Mouse (Mus musculus): ENCODE measurements around the gene Fkbp9. TPM values are rescaled to one million over a fixed set of nuclear protein-coding genes. Genes with fewer than 3 reads are reported as not detected.

Gene Fkbp9
- total RNA-seq, 2 experiments from 2014 or later, result 69.1 to 80.0 TPM

DNA sequence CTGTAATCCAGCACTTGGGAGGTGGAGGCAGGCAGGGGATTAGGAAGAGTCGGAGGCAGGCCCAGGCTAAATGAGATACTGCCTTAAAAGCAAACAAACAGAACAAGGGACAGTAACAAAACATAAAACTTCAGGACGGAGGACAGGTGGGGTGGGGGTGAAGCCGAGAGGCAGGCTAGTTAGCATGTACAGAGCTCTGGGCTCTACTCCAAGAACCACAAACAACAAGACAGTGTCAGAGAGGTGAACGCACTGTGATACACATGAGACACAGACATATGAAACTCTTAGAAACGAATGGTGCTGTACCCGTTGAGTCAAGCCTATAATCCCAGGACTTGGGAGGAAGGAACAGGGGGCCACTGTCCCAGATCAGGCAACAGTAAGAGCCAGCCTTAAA is 72.0 kb downstream of the Fkbp9 start:
- DNase-seq (ENCODE audit: low spot score in 2 of 2), result no peak

DNA sequence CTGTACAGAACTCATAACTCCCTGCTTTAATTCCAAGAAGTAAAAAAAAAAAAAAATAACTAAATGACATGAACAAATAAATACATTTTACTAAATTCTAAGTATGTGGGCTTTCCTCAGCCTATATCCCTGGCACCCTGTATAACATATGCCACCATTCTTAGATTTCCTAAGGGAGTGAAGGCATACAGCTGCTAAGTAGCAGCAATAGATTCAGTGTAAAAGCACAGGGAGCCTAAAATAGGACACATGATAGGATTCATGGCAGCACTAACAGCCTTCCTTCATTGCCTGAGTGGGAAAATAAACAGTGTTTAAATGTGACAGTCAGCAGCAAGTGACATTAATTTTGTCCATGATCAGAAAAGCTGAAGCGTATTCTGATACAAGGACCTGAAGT is 72.5 kb downstream of the Fkbp9 start:
- DNase-seq (ENCODE audit: low spot score in 2 of 2), result no peak

DNA sequence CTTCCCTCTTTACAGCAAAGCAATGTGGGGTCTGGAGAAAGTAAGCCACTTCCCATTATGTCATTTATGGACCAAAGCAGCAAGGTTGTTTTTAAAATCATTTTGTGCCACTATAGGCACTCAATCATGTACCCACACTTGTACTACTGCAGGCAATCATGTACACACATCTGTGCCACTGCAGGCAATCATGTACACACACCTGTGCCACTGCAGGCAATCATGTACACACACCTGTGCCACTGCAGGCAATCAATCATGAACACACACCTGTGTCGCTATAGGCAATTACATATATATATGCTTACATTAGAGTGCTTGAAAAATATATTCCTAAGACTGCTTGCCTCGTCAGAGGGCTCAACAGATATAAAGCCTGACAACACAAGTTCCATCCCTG is 73.1 kb downstream of the Fkbp9 start:
- no peak for DNase-seq (ENCODE audit: low spot score in 2 of 2)

DNA sequence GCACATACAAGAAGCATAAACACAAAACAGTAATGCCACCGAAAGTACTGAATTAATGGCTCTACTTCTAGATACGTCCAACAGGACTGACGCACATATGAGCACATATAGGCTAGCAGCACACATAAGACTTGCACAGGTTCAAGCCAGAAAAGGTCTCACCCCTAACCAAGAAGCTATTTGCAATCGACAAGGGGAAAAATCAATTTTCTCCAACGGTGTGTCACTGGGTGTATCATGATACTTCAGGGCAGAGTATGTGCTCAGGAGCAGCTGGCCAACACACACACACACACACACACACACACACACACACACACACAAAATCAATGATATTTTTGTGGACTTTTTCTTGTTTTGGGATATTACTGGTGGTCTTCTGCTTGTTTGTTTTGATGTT is 73.6 kb downstream of the Fkbp9 start:
- no peak for DNase-seq (ENCODE audit: low spot score in 2 of 2)

DNA sequence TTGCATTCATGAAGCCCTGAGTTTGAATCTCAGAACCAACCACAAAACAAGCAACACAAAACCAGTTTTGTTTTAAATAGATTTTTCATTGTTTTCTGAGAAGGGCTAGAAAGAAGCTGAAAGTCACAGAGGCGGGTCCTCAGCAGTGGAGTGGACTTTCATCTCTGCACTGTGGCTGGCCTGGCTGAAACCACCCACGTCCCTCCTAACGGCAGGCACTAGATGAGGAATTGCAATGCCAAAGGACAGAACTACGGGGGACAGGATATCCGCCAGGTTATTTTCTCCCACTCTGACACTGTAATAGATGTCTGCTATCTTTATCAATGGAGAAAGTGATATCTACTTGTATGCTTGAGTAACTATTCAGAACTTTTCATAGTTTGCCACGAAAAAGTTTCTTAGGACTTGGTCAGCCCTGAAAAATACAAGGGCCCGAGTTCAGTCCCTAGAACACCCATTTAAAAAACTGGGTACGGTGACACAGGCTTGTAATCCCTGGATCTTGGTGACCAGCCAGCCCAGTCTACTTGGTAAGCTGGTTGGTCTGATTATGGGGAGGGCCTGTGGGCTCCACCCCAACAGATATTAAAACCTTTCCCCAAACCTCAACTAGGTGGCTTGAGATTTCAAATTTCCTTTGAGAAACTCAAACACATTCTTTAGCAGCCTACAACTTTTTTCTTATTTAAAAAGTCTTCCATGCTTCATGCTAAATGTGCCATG is 74.4 kb downstream of the Fkbp9 start:
- DNase-seq (ENCODE audit: low spot score in 2 of 2), result no peak

DNA sequence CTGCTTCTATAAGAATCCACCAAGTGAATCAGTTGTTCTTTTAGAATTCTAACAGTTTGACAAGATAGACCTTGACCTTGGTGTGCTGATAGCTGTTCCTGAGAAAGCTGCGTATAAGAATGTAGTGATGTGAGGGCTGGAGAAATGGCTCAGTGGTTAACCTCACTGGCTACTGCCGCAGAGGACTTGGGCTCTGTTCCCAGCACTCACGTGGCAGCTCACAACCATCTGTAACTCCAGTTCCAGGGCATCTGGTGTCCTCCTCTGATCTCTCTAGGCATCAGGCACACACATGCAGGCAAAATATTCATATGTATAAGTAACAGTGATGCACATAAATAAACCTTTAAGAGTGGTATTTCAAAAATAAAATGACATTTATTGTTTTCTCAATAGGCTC is 76.1 kb downstream of the Fkbp9 start:
- no peak for DNase-seq (ENCODE audit: low spot score in 2 of 2)

DNA sequence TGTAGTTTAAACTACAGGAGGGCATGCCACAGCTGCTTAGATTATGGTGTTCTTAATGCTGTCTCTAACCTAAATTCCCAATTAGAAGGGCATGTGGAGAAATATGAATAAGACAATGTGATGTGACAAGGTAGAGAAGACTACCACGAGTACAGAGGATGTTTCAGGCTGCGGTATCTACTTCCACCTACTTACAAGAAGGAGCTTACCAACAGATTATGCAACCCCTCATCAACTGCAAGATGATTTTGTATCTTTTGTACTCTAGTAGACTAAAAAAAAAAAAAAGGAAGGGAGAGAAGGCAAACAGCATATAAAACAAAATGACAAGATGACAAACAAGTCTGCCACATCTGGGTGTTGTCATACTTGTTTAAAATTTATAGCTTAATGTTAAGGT is 76.5 kb downstream of the Fkbp9 start:
- DNase-seq (ENCODE audit: low spot score in 2 of 2), result no peak

DNA sequence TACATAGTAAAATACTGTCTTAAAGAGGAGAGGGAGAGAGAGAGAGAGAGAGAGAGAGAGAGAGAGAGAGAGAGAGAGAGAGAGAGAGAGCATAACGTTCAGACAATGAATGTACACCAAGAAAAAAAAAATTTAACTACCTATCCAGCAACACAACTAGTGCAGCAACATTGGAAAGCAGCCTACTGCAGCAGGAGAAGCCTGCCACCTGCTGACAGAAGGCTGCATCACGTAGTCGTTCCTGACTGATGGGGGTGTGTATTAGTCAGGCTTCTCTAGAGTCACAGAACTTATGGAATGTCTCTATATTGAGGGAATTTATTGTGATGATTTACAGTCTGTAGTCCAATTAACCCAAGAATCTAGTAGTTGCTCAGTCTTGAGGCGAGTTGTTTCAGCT is 77.1 kb downstream of the Fkbp9 start:
- peak; percentile 47 to 62 for DNase-seq (ENCODE audit: low spot score in 2 of 2)

DNA sequence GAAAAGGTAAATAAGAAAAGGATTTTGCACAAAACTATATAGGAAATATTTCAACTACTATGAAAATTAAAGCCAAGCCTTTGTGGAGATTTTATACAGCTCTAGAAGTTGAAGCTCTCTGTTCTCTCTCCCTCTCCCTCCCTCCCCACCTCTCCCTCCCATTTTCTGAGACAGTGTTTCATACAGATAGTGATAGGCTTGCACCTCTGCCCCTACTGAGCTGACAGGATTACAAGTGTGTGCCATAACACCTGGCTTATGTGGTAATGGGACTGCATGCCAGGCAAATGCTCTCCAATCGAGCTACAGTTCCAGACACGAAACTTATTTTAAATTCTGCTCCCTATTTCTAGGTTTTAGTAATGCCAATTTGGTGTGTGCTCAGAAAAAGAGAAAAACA is 79.1 kb downstream of the Fkbp9 start:
- DNase-seq (ENCODE audit: low spot score in 2 of 2), result no peak

DNA sequence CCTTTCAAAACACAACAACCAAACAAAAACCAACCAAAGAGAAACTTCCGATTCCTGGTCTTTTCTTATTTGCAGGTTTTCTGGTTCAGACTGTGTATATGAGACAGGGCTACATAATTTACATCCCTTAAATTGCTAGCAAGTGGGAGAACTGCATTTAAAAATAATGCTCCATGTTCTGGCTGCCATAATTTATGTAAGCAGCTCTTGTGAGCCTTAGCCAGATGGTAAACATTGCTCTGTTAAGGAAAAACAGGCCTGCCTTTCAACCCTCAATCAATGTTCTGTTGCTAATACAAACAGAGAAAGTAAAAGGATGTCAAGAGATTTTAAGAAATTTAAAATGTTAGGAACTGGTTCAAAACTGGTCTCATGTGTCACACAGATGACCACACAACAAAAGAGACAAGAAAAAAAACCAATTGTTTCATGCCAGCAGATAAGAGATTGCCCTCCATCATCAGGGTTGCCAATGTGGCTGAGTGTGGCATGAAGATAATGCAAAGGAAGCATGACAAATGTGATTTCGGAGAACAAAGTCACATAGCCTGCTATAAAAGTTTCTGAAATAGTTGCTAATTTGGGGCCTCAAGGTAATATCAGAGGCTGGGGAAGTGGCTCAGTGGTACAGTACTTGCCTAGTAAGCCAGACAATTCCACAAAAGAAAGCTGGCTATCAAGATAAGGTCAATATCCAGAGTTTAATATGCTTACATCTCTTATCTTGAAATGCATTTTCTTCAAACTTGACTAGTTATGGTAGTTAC is 81.4 kb downstream of the Fkbp9 start:
- DNase-seq (ENCODE audit: low spot score in 2 of 2), result no peak

DNA sequence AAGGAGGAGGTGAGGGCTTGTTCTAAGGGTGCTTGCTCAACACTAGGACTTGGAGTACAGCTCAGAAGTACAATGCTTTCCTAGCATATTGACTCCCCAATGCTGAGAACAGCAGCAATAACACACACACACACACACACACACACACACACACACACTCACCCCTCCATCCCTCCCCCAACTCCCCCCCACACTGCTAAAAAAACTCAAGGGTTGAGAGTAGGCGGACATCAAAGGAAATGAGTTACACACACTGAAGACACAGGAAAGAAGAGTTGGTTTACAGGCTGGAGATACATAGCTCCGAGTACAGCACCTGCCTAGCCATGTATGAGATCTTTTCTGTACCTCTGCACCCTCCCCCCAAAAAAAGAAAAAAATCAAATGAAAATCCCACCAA is 84.4 kb downstream of the Fkbp9 start:
- no peak for DNase-seq (ENCODE audit: low spot score in 2 of 2)

DNA sequence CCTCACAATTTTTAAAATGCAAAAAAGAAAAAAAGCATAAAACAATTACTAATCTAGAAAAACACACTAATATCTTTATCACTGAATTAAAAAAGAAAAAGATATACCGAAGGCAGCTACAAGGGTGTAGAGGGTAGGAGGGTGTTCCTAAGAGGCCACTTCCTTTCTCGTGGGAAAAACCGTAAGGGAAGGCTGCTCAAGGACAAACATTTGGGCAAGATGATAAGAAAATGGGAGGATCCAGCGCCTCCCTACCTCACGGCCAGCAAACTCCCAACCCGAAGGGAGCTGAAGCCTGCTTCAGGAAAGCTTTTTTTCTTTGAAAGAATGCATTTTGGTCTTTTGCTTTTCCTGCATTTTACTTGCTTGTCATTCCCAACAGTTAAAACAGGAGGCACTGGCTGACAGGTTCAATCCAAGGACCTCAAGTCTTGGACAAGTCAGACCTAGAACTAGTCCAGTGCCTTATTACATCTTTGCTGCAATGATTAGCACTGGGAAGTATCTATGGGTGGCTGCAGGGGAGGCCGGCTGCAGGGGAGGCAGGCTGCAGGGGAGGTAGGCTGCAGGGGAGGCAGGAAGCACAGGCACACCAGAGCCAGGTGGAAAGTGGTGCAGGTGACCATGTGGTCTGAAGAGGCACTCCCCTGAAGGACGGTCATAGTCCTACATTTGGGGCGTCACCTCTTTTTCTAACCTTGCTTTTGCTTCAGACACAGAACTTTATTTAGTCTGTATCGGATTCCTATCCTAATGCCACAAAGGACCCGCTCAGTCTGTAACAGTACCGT is 85.9 kb downstream of the Fkbp9 start:
- no peak for DNase-seq (ENCODE audit: low spot score in 2 of 2)

DNA sequence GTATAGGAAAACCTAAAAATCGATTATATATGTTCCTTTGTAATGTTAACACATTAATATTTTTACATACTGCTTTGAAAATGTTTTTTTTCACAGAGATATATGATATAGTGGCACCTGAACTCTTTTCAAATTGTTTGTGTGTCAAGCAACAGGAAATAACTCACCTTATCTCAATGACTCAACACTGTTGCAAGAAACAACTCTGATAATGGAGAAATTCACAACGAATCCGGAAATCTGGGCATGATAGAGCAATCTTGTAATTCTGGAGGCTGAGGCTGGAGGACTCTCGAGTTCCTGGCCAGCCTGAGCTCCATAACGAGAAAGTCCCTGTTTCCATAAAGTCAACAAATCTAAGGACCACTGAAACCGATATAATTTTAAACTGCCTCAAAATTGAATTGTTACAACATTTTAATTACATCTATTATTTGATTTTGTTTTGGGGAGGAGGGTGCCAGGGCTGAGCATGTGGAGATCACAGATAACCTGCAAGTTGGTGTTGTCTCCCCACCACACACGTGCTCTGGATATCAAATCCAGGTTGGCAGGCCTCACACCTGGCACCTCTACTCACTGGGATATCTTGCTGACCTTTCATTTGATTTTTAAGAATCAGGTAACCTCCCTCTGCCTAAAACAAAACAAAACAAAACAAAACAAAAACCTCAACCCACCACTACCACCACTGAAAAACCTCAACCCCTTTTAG is 87.6 kb downstream of the Fkbp9 start:
- DNase-seq (ENCODE audit: low spot score in 2 of 2), result no peak

DNA sequence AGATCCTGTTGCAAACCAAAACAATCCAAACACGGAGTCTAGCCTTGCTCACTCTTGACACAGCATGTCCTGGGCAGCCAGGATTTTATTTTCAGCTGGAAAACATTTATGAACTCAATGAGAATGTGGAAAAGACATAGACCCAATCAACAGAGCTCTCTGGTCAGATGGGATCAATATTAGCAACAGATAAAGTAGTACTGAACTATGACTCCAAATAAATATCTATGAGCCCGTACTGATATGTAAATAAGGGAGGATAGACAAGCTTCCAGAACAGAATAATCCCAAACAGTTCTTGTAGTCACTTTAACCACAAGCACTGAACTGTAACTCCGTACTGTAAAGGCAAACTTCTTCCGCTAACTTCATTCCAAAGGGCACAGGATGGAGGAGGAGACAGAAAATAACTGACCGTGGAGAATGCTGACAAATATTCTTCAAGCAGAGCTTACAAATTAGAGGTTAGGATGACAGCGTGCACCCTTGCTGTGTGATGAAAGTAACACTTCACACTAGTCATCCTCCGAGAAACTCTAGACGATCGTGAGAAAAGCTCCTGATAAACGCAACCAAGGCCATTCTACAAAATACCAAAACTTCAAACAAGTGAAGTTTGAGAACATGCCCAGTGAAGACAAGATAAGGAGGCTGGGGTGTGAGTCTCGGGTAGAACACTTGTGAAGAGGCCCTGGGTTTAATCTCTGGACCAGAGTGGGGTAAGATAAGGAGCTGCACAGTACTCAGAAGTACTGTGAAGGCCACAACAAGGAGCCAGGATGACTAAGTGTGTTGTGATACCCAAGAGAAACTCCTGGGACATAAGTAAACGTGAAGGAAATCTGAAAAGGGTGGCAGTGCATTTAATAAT is 88.6 kb downstream of the Fkbp9 start:
- DNase-seq (ENCODE audit: low spot score in 2 of 2), result no peak

DNA sequence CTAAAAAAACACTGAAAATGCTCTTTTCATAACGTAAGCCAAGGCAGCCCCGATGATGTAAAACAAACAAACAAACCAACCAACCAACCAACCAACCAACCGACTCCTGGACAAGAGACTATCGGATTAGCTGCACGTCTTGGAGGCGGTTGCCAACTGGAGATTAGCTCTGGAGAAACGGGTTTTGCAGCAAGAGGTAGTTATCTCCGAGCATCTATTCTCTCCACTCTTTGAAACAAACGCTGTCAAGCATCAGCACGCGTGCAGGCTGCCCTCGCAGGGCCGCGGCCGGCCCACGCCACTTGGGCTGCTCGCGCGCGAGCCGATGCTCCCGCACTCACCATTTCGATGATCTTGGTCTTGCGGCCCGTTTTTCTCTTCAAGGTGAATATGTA is 91.5 kb downstream of the Fkbp9 start:
- no peak for DNase-seq (ENCODE audit: low spot score in 2 of 2)

DNA sequence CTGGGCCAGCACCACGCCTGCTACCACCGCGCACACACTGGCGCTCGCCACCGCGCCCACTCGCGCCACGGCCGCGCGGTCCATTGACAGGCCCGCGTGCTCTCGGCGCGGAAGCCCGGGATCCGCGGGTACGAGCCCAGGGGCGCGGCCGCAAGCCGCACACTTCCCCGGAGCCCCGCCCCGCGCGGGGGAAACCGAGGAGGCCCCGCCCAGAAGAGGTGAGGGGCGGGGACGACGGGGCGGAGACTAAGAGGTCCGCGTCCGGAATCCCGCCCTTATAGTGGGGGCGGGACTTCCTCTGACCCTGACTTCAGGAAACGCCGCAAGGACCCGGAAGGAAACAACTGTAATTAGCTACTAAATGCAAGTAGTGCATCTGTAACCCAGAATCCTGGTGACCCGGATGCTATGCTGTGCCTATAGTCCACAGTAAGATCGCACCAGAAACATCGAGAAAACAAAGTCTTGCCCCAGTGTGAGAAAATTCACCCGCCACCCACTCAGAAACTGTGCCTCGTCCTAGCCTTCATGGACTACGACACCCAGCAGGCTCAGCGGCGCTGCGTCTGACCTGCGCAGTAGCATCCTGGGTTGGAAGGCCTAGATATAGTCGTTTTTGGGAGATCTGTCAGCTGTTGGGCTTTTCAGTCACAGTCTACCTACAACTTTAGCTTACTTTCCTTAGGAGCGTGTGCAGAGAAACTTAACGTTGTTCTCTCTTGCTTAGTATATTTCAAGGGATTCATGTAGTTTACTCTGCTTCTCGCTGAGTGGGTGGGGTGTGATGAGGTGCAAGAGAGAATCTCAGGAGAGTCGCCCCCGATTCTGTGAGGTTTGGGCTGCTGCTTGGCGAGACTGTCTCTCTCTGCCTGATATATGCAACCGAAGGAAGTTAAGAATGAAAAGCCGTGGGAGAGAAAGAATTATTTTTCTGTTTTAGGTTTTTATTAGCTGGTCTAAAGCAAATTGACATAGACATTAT is 92.2 kb downstream of the Fkbp9 start, which contains the start of the genes Nt5c3 and Vmn1r4:
Gene Nt5c3, minus strand, starts transcription at position 207 of the 982 bp plus-strand sequence.
Gene Vmn1r4, plus strand, starts transcription at position 290 of the 982 bp plus-strand sequence.
- DNase-seq (ENCODE audit: low spot score in 2 of 2), result peak; percentile 90 to 93

Measured in adrenal gland, adult 18-20 months (tissue).